Mouse (Mus musculus) midbrain, embryonic 14.5 days (tissue): Measurements from ENCODE around the gene Taf11. TPM values are rescaled to one million over a fixed set of nuclear protein-coding genes. Genes with fewer than 3 reads are reported as not detected.

ENCODE experiments used
- ATAC-seq: fragments of 200-750 bp; cut with Nextera tagmentation; 2 replicates; pipeline ENCODE4 v1.8.0; 2017; ENCODE audit warnings: moderate number of reproducible peaks, moderate library complexity; ENCODE audit not compliant: low FRiP score, low TSS enrichment
- DNase-seq: peaks from one replicate; pipeline ENCODE4 v3.0.0-alpha.2; 2015
- H3K27ac ChIP-seq: fragments of 300-500 bp; sonication (generic); replicated peaks from 2 replicates; pipeline ENCODE4 v1.5.1; 2014; ENCODE audit warnings: mild to moderate bottlenecking, low read depth, low read length, moderate library complexity
- H3K27me3 ChIP-seq: fragments of 300-500 bp; sonication (generic); 2 replicates; pipeline ENCODE4 v1.6.1; 2014; ENCODE audit warnings: low read length, control low read depth, mixed read lengths; ENCODE audit not compliant: control insufficient read depth, insufficient read depth
- H3K36me3 ChIP-seq: fragments of 300-500 bp; sonication (generic); 2 replicates; pipeline ENCODE4 v1.6.1; 2014; ENCODE audit warnings: low read length, control low read depth; ENCODE audit not compliant: control insufficient read depth, insufficient read depth
- H3K4me1 ChIP-seq: fragments of 300-500 bp; sonication (generic); 2 replicates; pipeline ENCODE4 v1.6.1; 2014; ENCODE audit warnings: mild to moderate bottlenecking, antibody characterized with exemption, low read length, control low read depth; ENCODE audit not compliant: control insufficient read depth, insufficient read depth
- H3K4me2 ChIP-seq: fragments of 300-500 bp; sonication (generic); 2 replicates; pipeline ENCODE4 v1.6.1; 2014; ENCODE audit warnings: mild to moderate bottlenecking, low read length, moderate library complexity
- H3K4me3 ChIP-seq: fragments of 300-500 bp; sonication (generic); replicated peaks from 2 replicates; pipeline ENCODE4 v1.5.1; 2014; ENCODE audit warnings: low read depth, low read length
- H3K9ac ChIP-seq: fragments of 300-500 bp; sonication (generic); replicated peaks from 2 replicates; pipeline ENCODE4 v1.6.1; 2014; ENCODE audit warnings: mild to moderate bottlenecking, low read length, moderate library complexity
- H3K9me3 ChIP-seq: fragments of 300-500 bp; sonication (generic); 2 replicates; pipeline ENCODE4 v1.6.1; 2016; ENCODE audit warnings: low read length, control low read depth, mixed read lengths; ENCODE audit not compliant: control insufficient read depth
- WGBS: fragments of 180-500 bp; shearing (Covaris S2); extraction: QIAGEN DNeasy Blood & Tissue Kit; methylation state at CpG from one replicate; pipeline ENCODE4 v1.1.7; 2014; 5-methylcytosine and 5-hydroxymethylcytosine counted together
- polyA plus RNA-seq: library from polyadenylated mRNA; unstranded; fragments of >200 nt; fragmentation: Nextera tagmentation; extraction: Ambion mirVana; gene quantifications from 2 replicates; pipeline ENCODE4 v1.2.1, GENCODE M21; 2014

The Taf11 gene
- polyA plus RNA-seq, 1 experiment from 2014 or later = 64.9 TPM

- H3K4me2 ChIP-seq = no peak overlapping the region
- DNase-seq (no peak), ATAC-seq (no peak)
- H3K36me3 ChIP-seq = no peaks in the 10 kb centered on the region
- 59% methylated on average over 2 of the region's 2 CpGs for WGBS
- H3K27ac ChIP-seq = no peak overlapping the region
- no peaks in the 10 kb centered on the region for H3K9me3 ChIP-seq
- peaks cover 18% of the 10 kb centered on the region; the same call in 1 of the 2 replicates for H3K4me1 ChIP-seq
- no peak overlapping the region for H3K4me3 ChIP-seq
- no peaks in the 10 kb centered on the region for H3K27me3 ChIP-seq
- H3K9ac ChIP-seq = no peak overlapping the region
These were observed 32.1 kb upstream of the Taf11 start for GRCm38 (mm10) chr17:27941698-27942097.

GRCm38 (mm10) chr17:27941178-27941577, 31.5 kb upstream of the Taf11 start:
- DNase-seq (no peak), ATAC-seq (no peak)
- 83% methylated on average over 5 of the region's 5 CpGs for WGBS
- no peaks in the 10 kb centered on the region for H3K9me3 ChIP-seq
- no peaks in the 10 kb centered on the region for H3K36me3 ChIP-seq
- H3K27me3 ChIP-seq = no peaks in the 10 kb centered on the region
- no peak overlapping the region for H3K9ac ChIP-seq
- no peak overlapping the region for H3K4me2 ChIP-seq
- no peak overlapping the region for H3K4me3 ChIP-seq
- H3K4me1 ChIP-seq = peaks cover 18% of the 10 kb centered on the region; the same call in 1 of the 2 replicates
- no peak overlapping the region for H3K27ac ChIP-seq

GRCm38 (mm10) chr17:27940352-27940751, 30.7 kb upstream of the Taf11 start:
- H3K4me3 ChIP-seq = no peak overlapping the region
- H3K4me1 ChIP-seq = peaks cover 11% of the 10 kb centered on the region; the same call in 1 of the 2 replicates
- WGBS = 85% methylated on average over 4 of the region's 4 CpGs
- H3K27ac ChIP-seq = no peak overlapping the region
- no peaks in the 10 kb centered on the region for H3K36me3 ChIP-seq
- H3K9me3 ChIP-seq = no peaks in the 10 kb centered on the region
- DNase-seq (no peak), ATAC-seq (no peak)
- H3K4me2 ChIP-seq = no peak overlapping the region
- H3K9ac ChIP-seq = no peak overlapping the region
- H3K27me3 ChIP-seq = no peaks in the 10 kb centered on the region

GRCm38 (mm10) chr17:27939028-27939427, 29.4 kb upstream of the Taf11 start:
- Histone ChIP-seq H3K27ac (no peak overlapping the region), H3K9ac (no peak overlapping the region), H3K36me3 (no peaks in the 10 kb centered on the region), H3K9me3 (no peaks in the 10 kb centered on the region), H3K4me2 (no peak overlapping the region), H3K27me3 (no peaks in the 10 kb centered on the region), H3K4me1 (peaks cover 6% of the 10 kb centered on the region; the same call in 1 of the 2 replicates), H3K4me3 (no peak overlapping the region)
- WGBS = 89% methylated on average over 5 of the region's 5 CpGs
- DNase-seq = no peak
- ATAC-seq = no peak

GRCm38 (mm10) chr17:27938121-27938754, 28.6 kb upstream of the Taf11 start:
- Histone ChIP-seq H3K27ac (no peak overlapping the region), H3K9ac (no peak overlapping the region), H3K4me2 (no peak overlapping the region), H3K4me1 (peaks cover 6% of the 10 kb centered on the region; the same call in 1 of the 2 replicates), H3K36me3 (no peaks in the 10 kb centered on the region), H3K4me3 (no peak overlapping the region), H3K9me3 (no peaks in the 10 kb centered on the region), H3K27me3 (no peaks in the 10 kb centered on the region)
- DNase-seq (no peak), ATAC-seq (no peak)
- 88% methylated on average over 12 of the region's 12 CpGs for WGBS

- H3K4me3 ChIP-seq = no peak overlapping the region
- peaks cover 6% of the 10 kb centered on the region; the same call in 1 of the 2 replicates for H3K4me1 ChIP-seq
- no peaks in the 10 kb centered on the region for H3K9me3 ChIP-seq
- no peaks in the 10 kb centered on the region for H3K36me3 ChIP-seq
- ATAC-seq = no peak
- no peak overlapping the region for H3K9ac ChIP-seq
- H3K27me3 ChIP-seq = no peaks in the 10 kb centered on the region
- H3K4me2 ChIP-seq = no peak overlapping the region
- H3K27ac ChIP-seq = no peak overlapping the region
- WGBS = 88% methylated on average over 4 of the region's 4 CpGs
- DNase-seq = no peak
These were observed 27.5 kb upstream of the Taf11 start for GRCm38 (mm10) chr17:27937054-27937615.

GRCm38 (mm10) chr17:27935091-27935490, 25.4 kb upstream of the Taf11 start:
- no peaks in the 10 kb centered on the region for H3K36me3 ChIP-seq
- H3K4me3 ChIP-seq = no peak overlapping the region
- H3K27me3 ChIP-seq = no peaks in the 10 kb centered on the region
- no peaks in the 10 kb centered on the region for H3K9me3 ChIP-seq
- H3K4me1 ChIP-seq = 0 out of 2 replicates have a peak, but pooled peaks cover under 1% of the 10 kb centered on the region
- 97% methylated on average over 3 of the region's 3 CpGs for WGBS
- no peak overlapping the region for H3K9ac ChIP-seq
- no peak for ATAC-seq
- H3K27ac ChIP-seq = no peak overlapping the region
- no peak overlapping the region for H3K4me2 ChIP-seq
- no peak for DNase-seq

- H3K27me3 ChIP-seq = no peaks in the 10 kb centered on the region
- H3K27ac ChIP-seq = no peak overlapping the region
- H3K4me3 ChIP-seq = no peak overlapping the region
- H3K9me3 ChIP-seq = no peaks in the 10 kb centered on the region
- H3K4me2 ChIP-seq = no peak overlapping the region
- H3K9ac ChIP-seq = no peak overlapping the region
- no peaks in the 10 kb centered on the region for H3K36me3 ChIP-seq
- WGBS = 96% methylated on average over 10 of the region's 10 CpGs
- H3K4me1 ChIP-seq = no peaks in the 10 kb centered on the region
- DNase-seq = no peak
- ATAC-seq = no peak
These were observed 24.7 kb upstream of the Taf11 start for GRCm38 (mm10) chr17:27934136-27934910.
